Mouse (Mus musculus): ENCODE results near the gene Nav2.

DNA sequence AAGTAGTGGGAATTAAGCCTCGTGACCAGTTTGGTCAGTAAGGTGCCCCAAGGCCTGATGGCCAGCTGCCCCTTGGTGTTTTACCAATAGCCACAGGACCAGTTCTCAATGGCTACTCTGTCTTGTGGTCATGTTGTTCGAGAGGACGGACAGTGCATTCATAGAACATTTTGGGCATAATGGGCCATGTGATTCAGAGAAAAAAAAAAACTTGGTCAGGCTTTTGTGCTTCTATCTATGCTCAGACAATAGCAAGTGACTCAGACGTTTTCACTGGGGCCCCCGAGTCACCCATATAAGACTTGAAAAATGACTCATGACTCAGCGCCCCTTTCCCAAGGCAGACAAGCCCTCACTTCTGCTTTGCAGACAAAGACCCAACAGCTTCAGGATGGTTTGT lies 344.4 kb downstream of the Nav2 start:
- TF ChIP-seq POLR2A (IDR thresholded peaks at IDR 0.05; ENCODE audit: extremely low read depth, insufficient read depth, low read length) (no peak), CTCF (IDR thresholded peaks at IDR 0.05; ENCODE audit: extremely low read depth, insufficient read depth, low read length) (no peak)

Data from cortical plate, adult 2 months (tissue).